Mouse (Mus musculus) G1E-ER4 (cell line): ENCODE results near the gene Trim47. TPM values are rescaled to one million over a fixed set of nuclear protein-coding genes. Genes with fewer than 3 reads are reported as not detected.

ENCODE experiments used
- GATA1 ChIP-seq: IDR thresholded peaks from one replicate; pipeline ENCODE4 v1.8.0; 2012; ENCODE audit warnings: low read length, inconsistent platforms
- polyA plus RNA-seq: library from polyadenylated mRNA; stranded (reverse); fragments of >175 nt; gene quantifications from 2 replicates; pipeline ENCODE4 v1.2.3, GENCODE M21; 2012

The Trim47 gene
- polyA plus RNA-seq, 1 experiment: not detected

DNA sequence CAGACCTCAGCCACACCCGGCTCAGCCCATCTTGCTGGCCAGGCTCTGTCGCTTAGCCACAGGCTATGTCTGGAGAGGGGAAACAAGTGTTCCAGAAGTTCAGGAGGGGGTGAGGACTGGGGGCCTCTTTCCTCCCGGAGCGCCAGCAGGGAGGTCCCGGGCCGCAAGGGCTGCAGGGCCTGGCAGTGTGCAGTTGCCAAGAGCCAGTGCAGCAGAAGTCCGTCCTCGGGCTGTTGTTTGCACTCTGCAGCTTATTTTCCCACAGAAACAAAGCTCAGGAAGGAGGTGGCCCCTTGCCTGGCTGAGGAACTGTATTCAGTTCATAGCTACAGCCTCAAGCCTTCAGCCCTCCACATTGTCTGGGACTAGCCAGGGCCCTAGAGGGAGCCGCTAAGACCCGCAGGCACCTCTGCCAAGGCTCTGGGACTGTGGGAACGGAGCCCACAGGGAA lies 25.1 kb downstream of the Trim47 start:
- no peak for TF ChIP-seq GATA1

DNA sequence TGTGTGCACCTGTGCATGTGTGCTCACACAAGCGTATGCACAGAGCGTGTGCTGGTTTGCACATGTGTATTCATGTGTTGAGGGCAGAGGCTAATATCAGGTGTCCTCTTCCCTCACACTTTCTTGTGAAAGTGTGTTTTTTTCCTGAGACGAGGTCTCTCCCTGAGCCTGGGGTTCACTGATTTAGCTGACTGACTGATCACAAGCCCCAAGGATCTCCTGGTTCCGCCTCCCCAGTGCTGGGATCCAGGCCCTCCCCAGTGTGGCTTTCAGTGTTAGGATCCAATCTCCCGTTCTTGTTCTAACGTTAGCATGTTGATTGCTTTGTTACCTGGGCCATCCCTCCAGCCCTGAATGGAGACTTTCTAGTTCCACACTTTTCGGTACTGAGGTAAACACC lies 26.2 kb downstream of the Trim47 start:
- no peak for TF ChIP-seq GATA1

DNA sequence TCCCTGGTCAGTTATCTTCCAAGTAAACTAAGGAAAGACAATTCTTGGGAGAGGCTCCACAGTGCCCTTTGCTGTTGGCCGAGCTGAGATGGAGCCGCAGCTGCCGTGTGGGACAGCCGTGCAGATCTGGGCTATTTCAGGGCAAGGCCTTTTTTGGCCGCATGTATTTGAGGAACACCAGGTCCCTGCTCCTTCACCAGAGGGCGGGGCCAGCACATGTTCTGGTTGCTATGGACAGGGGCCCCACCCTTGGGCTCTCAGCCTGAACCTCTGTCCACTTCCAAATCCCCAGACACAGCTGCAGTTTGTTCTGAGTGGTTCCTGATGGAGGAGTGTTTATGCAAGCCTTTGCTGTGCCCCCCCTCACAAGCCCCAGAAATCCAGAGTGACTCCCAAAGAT lies 26.6 kb downstream of the Trim47 start:
- TF ChIP-seq GATA1: no peak

DNA sequence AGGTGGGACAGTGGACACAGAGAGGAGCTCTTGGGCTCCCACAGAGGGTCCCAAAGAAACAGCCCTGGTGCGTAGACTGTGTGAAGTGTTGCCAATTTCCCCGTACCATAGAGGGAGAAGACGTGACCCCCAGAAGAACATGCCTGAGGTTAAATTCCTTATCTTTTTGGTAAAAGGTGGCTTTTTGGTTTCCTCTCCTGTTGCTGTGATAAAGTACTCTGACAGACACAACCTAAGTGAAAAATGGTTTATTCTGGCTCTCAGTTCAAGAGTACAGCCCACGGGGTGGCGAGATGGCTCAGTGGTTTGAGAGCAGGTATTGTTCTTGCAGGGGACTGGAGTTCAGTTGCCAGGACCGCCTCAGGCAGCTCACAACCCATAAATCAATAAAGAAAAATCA lies 27.5 kb downstream of the Trim47 start:
- TF ChIP-seq GATA1: no peak

DNA sequence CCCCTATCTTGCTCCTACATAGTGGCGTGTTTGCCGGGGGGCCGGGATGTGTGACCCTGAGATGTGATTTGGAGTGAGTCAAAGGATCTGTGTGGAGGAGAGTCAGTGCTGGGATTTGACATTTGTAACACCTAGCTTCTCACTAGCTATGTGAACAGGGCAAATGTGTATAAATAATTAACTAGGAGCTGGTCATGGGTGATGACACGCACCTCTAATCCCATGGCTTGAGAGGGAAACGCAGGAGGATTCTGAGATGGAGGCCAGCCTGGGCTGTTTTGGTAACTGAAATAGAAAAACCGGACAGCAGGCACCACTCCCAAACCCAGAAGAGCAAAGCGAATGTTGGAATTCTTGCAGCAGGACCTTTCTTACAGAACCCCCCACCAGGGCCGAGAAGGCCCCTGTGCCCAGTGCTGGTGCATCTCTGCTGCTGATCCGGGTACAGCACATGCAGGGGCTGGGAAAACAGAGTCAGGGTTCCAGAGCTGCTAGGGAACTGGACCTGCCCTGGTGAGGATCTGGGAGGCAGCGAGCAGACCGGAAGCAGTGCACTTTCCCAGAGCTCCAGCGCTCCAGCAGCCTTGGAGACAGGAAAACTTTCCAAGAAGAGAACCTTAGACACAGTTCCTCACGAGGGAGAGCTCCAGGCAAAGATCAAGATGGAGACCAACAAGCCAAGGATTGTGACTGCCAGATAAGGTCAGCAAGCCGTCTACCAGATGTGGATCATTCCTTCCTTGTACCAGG lies 28.1 kb downstream of the Trim47 start:
- TF ChIP-seq GATA1: no peak

DNA sequence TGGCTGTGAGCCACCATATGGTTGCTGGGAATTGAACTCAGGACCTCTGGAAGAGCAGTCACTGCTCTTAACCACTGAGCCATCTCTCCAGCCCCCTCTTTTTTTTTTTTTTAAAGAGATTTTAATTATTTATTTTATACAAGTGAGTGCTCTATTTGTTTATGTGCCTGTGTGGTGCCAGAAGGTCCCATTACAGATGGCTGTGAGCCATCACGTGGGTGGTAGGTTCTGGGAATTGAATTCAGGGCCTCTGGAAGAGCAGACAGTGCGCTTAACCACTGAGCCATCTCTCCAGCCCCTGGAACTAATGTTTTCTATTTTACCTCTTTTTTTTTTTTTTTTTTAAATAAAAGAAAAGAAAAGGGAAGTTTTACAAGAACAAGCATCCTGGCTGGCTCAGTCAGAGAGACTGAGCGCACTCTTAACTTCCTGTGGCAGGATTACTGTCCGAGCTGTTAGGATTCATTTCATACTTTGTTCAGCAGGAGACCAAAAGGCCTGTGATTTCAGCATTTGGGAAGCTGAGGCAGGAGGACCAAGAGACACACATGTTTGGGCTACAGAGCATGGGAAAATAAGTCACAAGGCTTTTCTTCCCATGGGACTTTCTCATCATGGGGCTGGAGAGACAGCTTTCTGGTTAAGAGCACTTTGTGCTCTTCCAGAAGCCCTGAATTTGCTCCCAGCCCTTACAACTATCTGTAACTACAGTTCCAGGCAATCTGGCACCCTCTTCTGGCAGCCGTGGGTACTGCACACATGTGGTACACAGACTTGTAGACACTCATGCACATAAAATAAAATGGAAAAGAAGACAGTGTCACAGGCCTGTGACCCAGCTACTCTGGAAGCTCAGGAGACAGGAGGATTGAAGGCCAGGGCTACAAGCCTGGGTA lies 30.5 kb downstream of the Trim47 start:
- TF ChIP-seq GATA1: no peak

DNA sequence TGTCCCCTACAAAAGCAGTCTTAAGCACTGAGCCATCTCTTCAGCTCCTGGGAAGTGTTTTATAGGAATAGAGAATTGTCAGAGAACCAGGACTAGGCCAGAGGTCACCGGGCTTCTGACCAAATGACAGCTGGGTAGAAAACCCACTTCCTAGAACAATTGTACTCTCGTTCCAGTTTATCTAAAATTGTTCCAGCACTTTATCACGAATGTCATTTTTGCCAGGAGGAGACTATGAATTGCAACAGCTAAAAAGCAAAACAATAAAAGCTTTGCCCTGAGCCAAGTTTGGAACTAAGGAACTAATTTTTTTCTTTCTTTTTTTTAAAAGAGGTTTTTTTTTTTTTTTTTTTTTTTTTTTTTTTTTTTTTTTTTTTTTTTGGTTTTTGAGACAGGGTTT lies 31.4 kb downstream of the Trim47 start:
- no peak for TF ChIP-seq GATA1

DNA sequence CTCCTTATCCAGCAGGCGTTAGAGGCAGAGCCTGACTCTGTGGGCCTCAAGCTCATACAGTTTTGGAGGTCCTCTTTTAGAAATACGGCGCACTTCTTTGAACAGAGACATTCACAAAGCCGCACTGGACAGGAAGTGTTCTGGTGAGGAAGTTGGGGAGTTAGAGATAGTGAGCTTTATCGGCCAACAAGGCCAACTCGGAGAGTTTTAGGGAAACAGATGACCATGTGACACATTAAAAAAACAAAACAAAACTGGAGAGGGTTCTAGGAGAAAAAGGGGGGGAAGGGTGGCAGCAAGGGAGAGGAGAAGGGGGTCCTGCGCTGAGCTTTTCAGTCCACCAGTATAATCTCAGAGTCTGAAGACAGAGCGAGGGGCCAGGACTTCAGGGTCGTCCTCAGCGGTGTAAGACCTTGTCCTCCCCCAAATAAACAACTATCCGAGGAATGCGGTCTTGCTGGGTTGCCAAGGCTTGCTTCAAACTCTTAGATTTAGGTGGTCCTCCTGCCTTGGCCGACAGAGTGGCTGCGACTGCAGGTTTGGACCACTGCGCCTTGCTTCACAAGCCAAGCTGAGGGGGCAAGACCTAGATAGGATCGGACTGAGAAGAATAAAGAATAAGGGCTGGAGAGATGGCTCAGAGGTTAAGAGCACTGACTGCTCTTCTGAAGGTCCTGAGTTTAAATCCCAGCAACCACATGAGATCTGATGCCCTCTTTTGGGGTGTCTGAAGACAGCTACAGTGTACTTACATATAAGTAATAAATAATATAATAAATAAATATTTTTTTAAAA lies 33.0 kb downstream of the Trim47 start:
- TF ChIP-seq GATA1: no peak

DNA sequence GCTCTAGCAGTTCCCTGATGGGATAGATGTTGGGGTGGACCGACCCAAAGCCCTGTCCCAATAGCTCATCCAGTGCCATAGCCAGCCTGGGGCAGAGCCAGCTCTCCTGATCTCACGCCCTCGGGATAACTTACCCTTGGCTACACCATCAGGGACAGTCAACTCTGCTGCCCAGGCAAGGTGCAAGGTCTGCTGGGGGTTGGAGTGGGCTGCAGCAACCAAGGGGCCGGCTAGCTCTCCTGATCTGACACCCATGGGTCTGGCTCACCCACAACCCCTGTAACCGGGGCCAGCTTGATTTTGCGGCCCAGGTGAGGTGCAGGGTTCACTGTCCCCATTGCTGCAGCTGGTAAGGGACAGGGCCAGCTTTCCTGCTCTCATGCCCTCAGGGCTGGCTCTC lies 35.4 kb downstream of the Trim47 start:
- no peak for TF ChIP-seq GATA1

DNA sequence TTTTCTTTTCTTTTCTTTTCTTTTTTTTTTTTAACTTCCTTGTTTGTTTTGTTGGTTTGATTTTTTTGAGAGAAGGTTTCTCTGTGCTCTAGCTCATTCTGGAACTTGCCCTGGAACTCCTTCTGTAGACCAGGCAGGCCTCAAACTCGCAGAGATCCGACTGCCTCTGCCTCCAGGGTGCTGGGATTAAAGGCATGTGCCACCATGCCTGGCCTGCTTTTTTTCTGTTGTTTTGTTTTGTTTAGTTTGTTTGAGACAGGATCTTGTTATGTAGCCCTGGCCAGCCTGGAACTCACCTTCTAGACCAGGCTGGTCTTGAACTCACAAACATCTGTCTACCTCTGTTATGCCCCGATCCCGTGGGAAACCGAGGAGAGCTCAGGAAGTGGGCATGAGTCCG lies 37.5 kb downstream of the Trim47 start:
- no peak for TF ChIP-seq GATA1

DNA sequence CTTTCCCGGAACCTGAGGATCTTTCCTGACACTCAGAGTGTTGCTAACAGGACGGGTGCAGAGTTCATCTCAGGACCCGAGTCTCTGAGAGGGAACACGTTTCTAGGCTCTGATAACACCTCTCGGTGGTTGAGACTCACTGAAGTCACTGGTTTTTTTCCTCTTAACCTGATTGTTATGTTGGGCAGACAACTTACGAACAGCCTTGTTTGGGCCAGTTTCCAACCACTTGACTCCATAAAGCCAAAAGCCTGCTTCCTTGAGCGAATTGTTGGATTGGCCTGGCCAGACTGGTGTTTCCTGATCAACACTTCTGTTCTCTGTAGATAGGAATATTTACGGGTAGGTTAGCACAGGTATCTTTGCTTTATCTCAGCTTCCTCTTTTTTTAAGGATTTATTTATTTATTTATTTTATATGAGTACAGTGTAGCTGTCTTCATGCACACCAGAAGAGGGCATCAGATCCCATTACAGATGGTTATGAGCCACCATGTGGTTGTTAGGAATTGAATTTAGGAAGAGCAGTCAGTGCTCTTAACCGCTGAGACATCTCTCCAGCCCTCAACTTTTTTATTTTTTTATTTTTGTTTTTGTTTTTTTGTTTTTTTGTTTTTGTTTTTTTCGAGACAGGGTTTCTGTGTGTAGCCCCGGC lies 38.1 kb downstream of the Trim47 start:
- TF ChIP-seq GATA1: no peak

DNA sequence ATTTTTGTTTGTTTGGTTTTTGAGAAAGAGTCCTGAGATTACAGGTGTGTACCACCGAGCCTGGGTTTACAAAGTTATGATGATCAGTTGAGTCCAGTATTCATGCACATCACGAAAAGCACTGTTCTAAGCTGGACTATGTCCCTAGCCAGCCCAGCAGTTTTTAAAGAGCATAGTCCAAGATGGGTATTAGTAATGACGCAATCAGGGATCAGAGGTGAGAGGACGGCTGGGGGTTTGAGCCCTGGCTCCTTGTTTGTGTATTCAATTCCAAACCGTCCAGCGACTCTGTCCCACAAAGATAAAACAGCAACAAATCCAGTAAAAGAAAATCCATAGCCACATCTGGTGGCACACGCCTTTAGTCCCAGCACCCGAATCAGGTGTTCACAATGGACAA lies 38.8 kb downstream of the Trim47 start:
- TF ChIP-seq GATA1: no peak

DNA sequence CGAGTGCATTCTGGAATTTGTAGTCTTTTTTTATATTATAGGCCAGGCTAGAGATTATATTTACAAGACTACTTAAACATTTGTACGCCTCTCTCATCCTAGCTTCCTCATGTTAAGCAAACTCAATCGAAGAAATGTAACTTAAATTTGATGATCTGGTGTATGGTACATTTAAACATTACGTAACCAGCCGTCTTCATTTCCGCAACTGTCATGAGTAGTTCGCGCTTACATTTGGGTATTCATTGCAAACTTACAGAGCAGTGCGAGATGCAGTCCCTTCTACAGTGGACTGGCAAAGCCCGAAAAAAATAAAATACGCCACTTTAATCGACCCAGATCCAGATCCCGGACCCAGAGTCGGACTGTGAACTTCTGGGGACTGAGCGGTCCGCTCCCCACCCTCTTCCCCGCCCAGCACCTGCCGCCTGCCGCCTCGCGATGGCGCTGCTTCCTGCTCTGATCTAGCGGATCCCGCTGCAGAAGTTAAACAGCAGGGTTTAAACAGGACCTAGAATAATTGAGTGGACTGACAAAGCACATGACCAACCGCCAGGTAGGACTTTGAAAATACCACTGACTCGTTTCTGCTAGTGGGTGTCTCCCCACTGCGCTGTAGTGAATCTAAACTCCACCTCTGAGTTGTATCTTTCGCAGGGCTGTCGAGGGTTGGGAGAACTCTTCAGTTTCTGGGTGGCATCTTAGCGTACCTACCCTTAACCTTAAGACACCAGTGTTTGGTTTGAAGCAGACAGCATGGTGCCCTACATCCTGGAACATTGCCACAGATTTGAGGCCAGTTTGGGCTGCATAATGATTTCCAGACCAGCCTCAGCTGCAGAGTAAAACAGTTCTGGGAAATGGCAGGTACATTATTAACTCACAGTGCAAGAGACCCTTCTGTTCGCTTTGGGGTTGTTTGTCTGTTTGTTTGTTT lies 39.5 kb downstream of the Trim47 start:
- TF ChIP-seq GATA1: no peak
